Mouse (Mus musculus) testis, adult 2 months (tissue): Measurements from ENCODE around the gene Hdac8.

Source experiments
- CTCF ChIP-seq: fragments of 200-500 bp; IDR thresholded peaks from 2 replicates; pipeline ENCODE4 v1.5.1; 2012; ENCODE audit warnings: low read depth, mild to moderate bottlenecking, inconsistent platforms, low read length, moderate library complexity; ENCODE audit not compliant: control insufficient read depth, insufficient read depth, insufficient replicate concordance
- POLR2A ChIP-seq: fragments of 200-500 bp; IDR thresholded peaks from 2 replicates; pipeline ENCODE4 v1.6.1; 2012; ENCODE audit warnings: low read depth, mild to moderate bottlenecking, inconsistent platforms, low read length, moderate library complexity; ENCODE audit not compliant: control insufficient read depth

- TF ChIP-seq POLR2A = no peak
- TF ChIP-seq CTCF = no peak
These were observed 151.7 kb downstream of the Hdac8 start for GRCm38 (mm10) chrX:102353412-102353811.
